Mouse (Mus musculus): ENCODE data around the gene Lmnb2.

- no peak for TF ChIP-seq CTCF (IDR thresholded peaks at IDR 0.05; ENCODE audit: low read depth)
- no peak for TF ChIP-seq EP300 (IDR thresholded peaks at IDR 0.05; ENCODE audit: low read depth)
Observed at GRCm38 (mm10) chr10:80949081-80949480, 31.0 kb upstream of the Lmnb2 start.

Measured in liver, embryonic 14.5 days (tissue).